Mouse (Mus musculus): ENCODE measurements at regions not wholly inside any gene's neighbourhood (a gene's known extent, or its start where the extent isn't known, plus 50 kb on each side); places are given as distances from the start of the nearest gene placed in this dataset.

- no peak for DNase-seq (ENCODE audit: low read depth, low spot score)
Measured at GRCm38 (mm10) chr10:111419375-111420194, 53.4 kb upstream of the Nap1l1 start.

GRCm38 (mm10) chr10:111420195-111420838 lies 52.7 kb upstream of the Nap1l1 start:
- DNase-seq (ENCODE audit: low read depth, low spot score), result no peak

- peak; percentile 70 for DNase-seq (ENCODE audit: low read depth, low spot score)
Measured at GRCm38 (mm10) chr10:111422057-111422456, 51.0 kb upstream of the Nap1l1 start.

GRCm38 (mm10) chr10:111422649-111423048 lies 50.4 kb upstream of the Nap1l1 start:
- no peak for DNase-seq (ENCODE audit: low read depth, low spot score)
